Mouse (Mus musculus): ENCODE measurements at regions not wholly inside any gene's neighbourhood (a gene's known extent, or its start where the extent isn't known, plus 50 kb on each side); places are given as distances from the start of the nearest gene placed in this dataset.

- Histone ChIP-seq H3K27ac (no peak overlapping the region), H3K9me3 (peaks cover 3% of the 10 kb centered on the region; the same call in 1 of the 2 replicates), H3K9ac (replicated peaks) (no peak overlapping the region), H3K4me3 (replicated peaks) (no peak overlapping the region), H3K4me1 (replicated peaks) (no peaks in the 10 kb centered on the region), H3K4me2 (no peak overlapping the region), H3K36me3 (no peaks in the 10 kb centered on the region), H3K27me3 (no peaks in the 10 kb centered on the region)
- no peak for ATAC-seq (ENCODE audit: insufficient number of reproducible peaks, insufficient read depth, low FRiP score, low TSS enrichment, low read depth)
- 84% methylated on average over 2 of the region's 2 CpGs for WGBS
Measured at GRCm38 (mm10) chr13:35079685-35080084, 52.8 kb upstream of the Eci2 start.

- no peak overlapping the region for H3K27ac ChIP-seq
- no peaks in the 10 kb centered on the region for H3K4me1 ChIP-seq (replicated peaks)
- H3K36me3 ChIP-seq = no peaks in the 10 kb centered on the region
- ATAC-seq (ENCODE audit: insufficient number of reproducible peaks, insufficient read depth, low FRiP score, low TSS enrichment, low read depth) = no peak
- H3K4me3 ChIP-seq (replicated peaks) = no peak overlapping the region
- H3K9me3 ChIP-seq = peaks cover 3% of the 10 kb centered on the region; the same call in 1 of the 2 replicates
- no peak overlapping the region for H3K9ac ChIP-seq (replicated peaks)
- no peaks in the 10 kb centered on the region for H3K27me3 ChIP-seq
- WGBS = 72% methylated on average over 3 of the region's 3 CpGs
- H3K4me2 ChIP-seq = no peak overlapping the region
Measured at GRCm38 (mm10) chr13:35085386-35085785, 58.5 kb upstream of the Eci2 start.

- Histone ChIP-seq H3K36me3 (no peaks in the 10 kb centered on the region), H3K4me2 (no peak overlapping the region), H3K27me3 (no peaks in the 10 kb centered on the region), H3K27ac (no peak overlapping the region), H3K9ac (replicated peaks) (no peak overlapping the region), H3K4me1 (replicated peaks) (no peaks in the 10 kb centered on the region), H3K4me3 (replicated peaks) (no peak overlapping the region), H3K9me3 (peaks cover 3% of the 10 kb centered on the region; the same call in 1 of the 2 replicates)
- ATAC-seq (ENCODE audit: insufficient number of reproducible peaks, insufficient read depth, low FRiP score, low TSS enrichment, low read depth) = no peak
- 77% methylated on average over 6 of the region's 6 CpGs for WGBS
Measured at GRCm38 (mm10) chr13:35087246-35088040, 60.5 kb upstream of the Eci2 start.

- 79% methylated on average over 3 of the region's 3 CpGs for WGBS
- no peak for ATAC-seq (ENCODE audit: insufficient number of reproducible peaks, insufficient read depth, low FRiP score, low TSS enrichment, low read depth)
Measured at GRCm38 (mm10) chr13:35091155-35091554, 64.3 kb upstream of the Eci2 start.

GRCm38 (mm10) chr13:35119782-35120181 lies 92.9 kb upstream of the Eci2 start:
- no peak overlapping the region for H3K4me2 ChIP-seq
- H3K4me1 ChIP-seq (replicated peaks) = no peaks in the 10 kb centered on the region
- 31% methylated on average over 1 of the region's 1 CpGs for WGBS
- no peaks in the 10 kb centered on the region for H3K36me3 ChIP-seq
- no peak for ATAC-seq (ENCODE audit: insufficient number of reproducible peaks, insufficient read depth, low FRiP score, low TSS enrichment, low read depth)
- H3K27ac ChIP-seq = no peak overlapping the region
- no peaks in the 10 kb centered on the region for H3K9me3 ChIP-seq
- H3K4me3 ChIP-seq (replicated peaks) = no peak overlapping the region
- H3K27me3 ChIP-seq = no peaks in the 10 kb centered on the region
- no peak overlapping the region for H3K9ac ChIP-seq (replicated peaks)

More at GRCm38 (mm10) chr13:35091155-35091554, 64.3 kb upstream of the Eci2 start:
- Histone ChIP-seq H3K27ac (no peak overlapping the region), H3K4me1 (replicated peaks) (no peaks in the 10 kb centered on the region), H3K9me3 (no peaks in the 10 kb centered on the region), H3K4me3 (replicated peaks) (no peak overlapping the region), H3K27me3 (no peaks in the 10 kb centered on the region), H3K4me2 (no peak overlapping the region), H3K9ac (replicated peaks) (no peak overlapping the region), H3K36me3 (no peaks in the 10 kb centered on the region)

DNA sequence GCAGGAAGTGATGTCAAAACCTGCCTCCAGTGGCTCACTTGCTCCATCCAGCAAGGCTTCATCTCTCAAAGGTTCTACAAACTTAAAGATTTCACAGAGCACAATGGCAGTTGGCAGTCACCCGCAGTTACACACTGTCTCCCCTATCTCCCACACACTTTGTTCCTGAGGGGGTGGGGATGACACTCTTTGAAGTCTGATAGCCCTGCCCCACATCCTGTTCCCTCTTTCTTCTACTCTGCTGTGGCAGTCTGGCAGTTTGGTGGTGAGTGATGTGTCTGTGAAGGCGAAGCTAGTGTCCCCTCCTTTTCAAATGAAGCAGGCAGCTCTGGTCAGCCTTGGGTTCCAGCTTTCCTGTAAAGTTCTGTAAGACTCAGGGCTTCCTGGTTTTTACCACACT lies 102.6 kb upstream of the Eci2 start:
- 23% methylated on average over 2 of the region's 2 CpGs for WGBS
- Histone ChIP-seq H3K27me3 (no peaks in the 10 kb centered on the region), H3K4me2 (no peak overlapping the region), H3K9me3 (no peaks in the 10 kb centered on the region), H3K9ac (replicated peaks) (no peak overlapping the region), H3K36me3 (no peaks in the 10 kb centered on the region), H3K4me3 (replicated peaks) (no peak overlapping the region), H3K4me1 (replicated peaks) (no peaks in the 10 kb centered on the region), H3K27ac (no peak overlapping the region)
- no peak for ATAC-seq (ENCODE audit: insufficient number of reproducible peaks, insufficient read depth, low FRiP score, low TSS enrichment, low read depth)

GRCm38 (mm10) chr13:35131272-35132185 lies 104.6 kb upstream of the Eci2 start:
- no peak overlapping the region for H3K4me3 ChIP-seq (replicated peaks)
- H3K27ac ChIP-seq = no peak overlapping the region
- H3K4me2 ChIP-seq = no peak overlapping the region
- H3K4me1 ChIP-seq (replicated peaks) = no peaks in the 10 kb centered on the region
- no peaks in the 10 kb centered on the region for H3K27me3 ChIP-seq
- no peaks in the 10 kb centered on the region for H3K36me3 ChIP-seq
- no peak for ATAC-seq (ENCODE audit: insufficient number of reproducible peaks, insufficient read depth, low FRiP score, low TSS enrichment, low read depth)
- no peaks in the 10 kb centered on the region for H3K9me3 ChIP-seq
- H3K9ac ChIP-seq (replicated peaks) = no peak overlapping the region
- 75% methylated on average over 8 of the region's 8 CpGs for whole genome bisulfite sequencing

- H3K9me3 ChIP-seq = no peaks in the 10 kb centered on the region
- H3K27me3 ChIP-seq = no peaks in the 10 kb centered on the region
- no peak for ATAC-seq (ENCODE audit: insufficient number of reproducible peaks, insufficient read depth, low FRiP score, low TSS enrichment, low read depth)
- no peak overlapping the region for H3K4me3 ChIP-seq (replicated peaks)
- no peaks in the 10 kb centered on the region for H3K4me1 ChIP-seq (replicated peaks)
- WGBS = 81% methylated on average over 1 of the region's 1 CpGs
- H3K4me2 ChIP-seq = no peak overlapping the region
- no peaks in the 10 kb centered on the region for H3K36me3 ChIP-seq
- no peak overlapping the region for H3K27ac ChIP-seq
- H3K9ac ChIP-seq (replicated peaks) = no peak overlapping the region
Measured at GRCm38 (mm10) chr13:35151629-35152028, 124.7 kb upstream of the Eci2 start.

DNA sequence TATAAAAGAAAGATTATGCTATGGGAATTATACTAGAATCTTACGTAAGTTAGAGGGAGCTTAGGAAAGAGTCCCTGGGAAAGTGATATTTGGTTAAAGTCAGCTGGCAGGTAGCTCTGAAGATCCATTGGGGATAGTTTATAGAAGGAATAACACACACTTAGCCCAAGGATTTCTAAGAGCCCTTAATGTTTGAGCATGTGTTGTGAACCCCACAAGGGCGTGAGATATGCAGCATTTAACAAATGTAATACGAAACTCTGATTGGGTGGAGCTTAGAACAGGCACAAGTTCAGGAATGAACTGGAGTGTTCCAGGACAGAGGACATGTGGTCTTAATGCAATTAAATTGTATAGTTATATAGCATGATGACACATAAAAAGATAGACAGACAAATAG lies 132.6 kb upstream of the Eci2 start:
- no peak overlapping the region for H3K4me3 ChIP-seq (replicated peaks)
- no peaks in the 10 kb centered on the region for H3K27me3 ChIP-seq
- no peak overlapping the region for H3K27ac ChIP-seq
- H3K9me3 ChIP-seq = no peaks in the 10 kb centered on the region
- 68% methylated on average over 3 of the region's 3 CpGs for WGBS
- no peak for ATAC-seq (ENCODE audit: insufficient number of reproducible peaks, insufficient read depth, low FRiP score, low TSS enrichment, low read depth)
- no peaks in the 10 kb centered on the region for H3K4me1 ChIP-seq (replicated peaks)
- no peaks in the 10 kb centered on the region for H3K36me3 ChIP-seq
- H3K9ac ChIP-seq (replicated peaks) = no peak overlapping the region
- H3K4me2 ChIP-seq = no peak overlapping the region

DNA sequence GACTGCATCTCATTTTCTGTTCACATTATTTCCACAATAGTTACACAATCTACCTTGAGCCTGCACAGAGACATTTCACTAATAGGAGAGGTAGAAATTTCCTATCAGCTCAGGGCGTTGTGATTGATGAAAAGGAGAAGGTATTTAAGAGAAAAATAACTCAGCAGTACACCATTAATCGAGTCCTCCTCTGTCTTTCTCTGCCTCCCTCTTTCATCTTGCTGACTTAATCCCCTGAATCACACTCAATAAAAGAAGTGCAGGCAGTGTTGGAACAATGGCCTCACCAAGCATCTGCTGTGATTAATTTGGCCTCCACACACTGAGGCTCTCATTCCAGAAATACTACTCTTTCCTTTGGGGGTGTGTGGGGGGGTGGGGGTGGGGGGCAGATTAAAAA lies 133.9 kb upstream of the Eci2 start:
- Histone ChIP-seq H3K9me3 (no peaks in the 10 kb centered on the region), H3K4me2 (no peak overlapping the region), H3K27me3 (no peaks in the 10 kb centered on the region), H3K36me3 (no peaks in the 10 kb centered on the region), H3K4me3 (replicated peaks) (no peak overlapping the region), H3K4me1 (replicated peaks) (no peaks in the 10 kb centered on the region; the same call in 1 of the 2 replicates), H3K9ac (replicated peaks) (no peak overlapping the region), H3K27ac (no peak overlapping the region)
- ATAC-seq (ENCODE audit: insufficient number of reproducible peaks, insufficient read depth, low FRiP score, low TSS enrichment, low read depth) = no peak
- 16% methylated on average over 2 of the region's 2 CpGs for WGBS

GRCm38 (mm10) chr13:35166080-35166479 lies 139.2 kb upstream of the Eci2 start:
- Histone ChIP-seq H3K36me3 (no peaks in the 10 kb centered on the region), H3K27ac (no peak overlapping the region), H3K4me1 (replicated peaks) (no peaks in the 10 kb centered on the region; the same call in 1 of the 2 replicates), H3K9ac (replicated peaks) (no peak overlapping the region), H3K27me3 (no peaks in the 10 kb centered on the region), H3K4me3 (replicated peaks) (no peak overlapping the region), H3K9me3 (no peaks in the 10 kb centered on the region), H3K4me2 (no peak overlapping the region)
- WGBS = 71% methylated on average over 5 of the region's 5 CpGs
- ATAC-seq (ENCODE audit: insufficient number of reproducible peaks, insufficient read depth, low FRiP score, low TSS enrichment, low read depth) = no peak

Measured in limb, embryonic 12.5 days (tissue).